Mouse (Mus musculus): ENCODE data around the gene Rps6ka5.

Gene Rps6ka5

GRCm38 (mm10) chr12:100604540-100604939 lies 122.2 kb downstream of the Rps6ka5 start:
- DNase-seq (ENCODE audit: low spot score in 2 of 2): no peak

GRCm38 (mm10) chr12:100594700-100595099 lies 132.1 kb downstream of the Rps6ka5 start:
- no peak for DNase-seq (ENCODE audit: low spot score in 2 of 2)

GRCm38 (mm10) chr12:100586601-100587000 lies 140.2 kb downstream of the Rps6ka5 start:
- no peak for DNase-seq (ENCODE audit: low spot score in 2 of 2)

- no peak for DNase-seq (ENCODE audit: low spot score in 2 of 2)
These were observed 147.6 kb downstream of the Rps6ka5 start for GRCm38 (mm10) chr12:100579221-100579620.

GRCm38 (mm10) chr12:100578291-100578690 lies 148.5 kb downstream of the Rps6ka5 start:
- DNase-seq (ENCODE audit: low spot score in 2 of 2): peak in 1 of 2 experiments; percentile 44

GRCm38 (mm10) chr12:100575739-100576138 lies 151.0 kb downstream of the Rps6ka5 start:
- no peak for DNase-seq (ENCODE audit: low spot score in 2 of 2)

GRCm38 (mm10) chr12:100570522-100571072 lies 156.2 kb downstream of the Rps6ka5 start:
- no peak for DNase-seq (ENCODE audit: low spot score in 2 of 2)

GRCm38 (mm10) chr12:100568831-100569230 lies 158.0 kb downstream of the Rps6ka5 start:
- no peak for DNase-seq (ENCODE audit: low spot score in 2 of 2)

GRCm38 (mm10) chr12:100568105-100568504 lies 158.7 kb downstream of the Rps6ka5 start:
- no peak for DNase-seq (ENCODE audit: low spot score in 2 of 2)

GRCm38 (mm10) chr12:100567627-100568026 lies 159.2 kb downstream of the Rps6ka5 start:
- DNase-seq (ENCODE audit: low spot score in 2 of 2): no peak

GRCm38 (mm10) chr12:100553675-100554074 lies 173.1 kb downstream of the Rps6ka5 start:
- no peak for DNase-seq (ENCODE audit: low spot score in 2 of 2)

- DNase-seq (ENCODE audit: low spot score in 2 of 2): no peak
These were observed 174.8 kb downstream of the Rps6ka5 start for GRCm38 (mm10) chr12:100551972-100552371.

GRCm38 (mm10) chr12:100544194-100544567 lies 182.6 kb downstream of the Rps6ka5 start:
- no peak for DNase-seq (ENCODE audit: low spot score in 2 of 2)

GRCm38 (mm10) chr12:100543437-100544193 lies 183.2 kb downstream of the Rps6ka5 start:
- DNase-seq (ENCODE audit: low spot score in 2 of 2): no peak

- DNase-seq (ENCODE audit: low spot score in 2 of 2): no peak
These were observed 184.3 kb downstream of the Rps6ka5 start for GRCm38 (mm10) chr12:100542494-100542893.

- no peak for DNase-seq (ENCODE audit: low spot score in 2 of 2)
These were observed 184.7 kb downstream of the Rps6ka5 start for GRCm38 (mm10) chr12:100542076-100542475.

- DNase-seq (ENCODE audit: low spot score in 2 of 2): peak in 1 of 2 experiments; percentile 1
These were observed 187.5 kb downstream of the Rps6ka5 start for GRCm38 (mm10) chr12:100539158-100539714.

GRCm38 (mm10) chr12:100538445-100539157 lies 188.2 kb downstream of the Rps6ka5 start:
- peak in 1 of 2 experiments; percentile 4 for DNase-seq (ENCODE audit: low spot score in 2 of 2)

- peak in 1 of 2 experiments; percentile 0 for DNase-seq (ENCODE audit: low spot score in 2 of 2)
These were observed 189.7 kb downstream of the Rps6ka5 start for GRCm38 (mm10) chr12:100537091-100537490.

- peak in 1 of 2 experiments; percentile 3 for DNase-seq (ENCODE audit: low spot score in 2 of 2)
These were observed 191.8 kb downstream of the Rps6ka5 start for GRCm38 (mm10) chr12:100535028-100535427.

GRCm38 (mm10) chr12:100534028-100534427 lies 192.8 kb downstream of the Rps6ka5 start:
- no peak for DNase-seq (ENCODE audit: low spot score in 2 of 2)

GRCm38 (mm10) chr12:100533209-100533608 lies 193.6 kb downstream of the Rps6ka5 start:
- DNase-seq (ENCODE audit: low spot score in 2 of 2): no peak
